Mouse (Mus musculus) spleen, postnatal 14 days (tissue): ENCODE results near the gene Bend6.
A peak's percentile ranks its signal among the peaks of the same experiment; 100 is the strongest.

Experiments used
- DNase-seq, 2 experiments: peaks; one replicate each; pipeline ENCODE4 v3.0.0; 2021 to 2022; ENCODE audit warnings: low spot score in 2 of 2

Gene Bend6

GRCm38 (mm10) chr1:33813868-33814794 lies 93.5 kb downstream of the Bend6 start, which contains the start of gene Zfp451:
Gene Zfp451, minus strand, starts transcription at chr1:33814595.
- peak; percentile 76 to 87 for DNase-seq

DNA sequence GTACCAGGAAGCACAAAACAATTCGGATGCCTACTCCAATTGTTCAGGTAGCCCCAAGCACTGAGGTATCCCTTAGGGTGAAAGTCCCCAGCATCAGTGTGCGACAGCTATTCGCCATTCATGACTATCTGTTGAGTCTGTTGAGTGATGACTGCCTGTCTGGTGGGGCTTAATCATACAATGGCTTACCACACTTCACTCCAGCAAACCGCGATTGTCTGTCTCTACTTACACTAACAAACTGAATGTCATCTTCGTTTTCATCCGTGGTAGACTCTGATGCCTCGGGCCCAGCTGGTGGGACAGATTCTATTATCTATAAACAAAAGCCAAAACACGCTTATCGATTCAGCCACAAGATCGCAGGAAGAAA lies 94.1 kb downstream of the Bend6 start:
- no peak for DNase-seq

GRCm38 (mm10) chr1:33803323-33803722 lies 104.3 kb downstream of the Bend6 start:
- no peak for DNase-seq
